Mouse (Mus musculus) fibroblast of lung, adult 2 months (primary cell): ENCODE data around the gene Smarcad1.

Experiments used
- DNase-seq: peaks from one replicate; pipeline ENCODE4 v3.0.0-alpha.2; 2011; ENCODE audit warnings: low read depth

Smarcad1 gene

GRCm38 (mm10) chr6:65114902-65115301, 72.5 kb downstream of the Smarcad1 start:
- no peak for DNase-seq

DNA sequence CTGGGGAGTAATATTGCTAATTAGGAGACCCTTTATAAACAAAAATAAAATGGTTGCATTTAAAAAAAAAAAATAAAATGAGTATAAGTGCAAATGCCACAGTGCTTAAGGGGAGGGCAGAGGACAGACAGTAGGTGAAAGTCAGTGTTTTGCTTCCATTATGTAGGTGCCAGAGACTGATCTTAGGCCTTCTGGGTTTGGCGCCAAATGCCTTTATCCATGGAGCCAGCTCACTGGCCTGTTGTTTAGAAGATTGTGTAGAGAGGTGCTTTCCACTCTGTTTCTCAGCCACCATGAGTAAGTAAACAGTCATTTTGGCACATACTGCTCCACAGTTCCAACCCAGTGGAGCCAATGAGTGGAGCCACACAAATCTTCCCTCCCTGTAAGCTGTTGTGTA, 75.2 kb downstream of the Smarcad1 start:
- no peak for DNase-seq

- peak; percentile 26 for DNase-seq
Observed at GRCm38 (mm10) chr6:65126074-65126726, 83.8 kb downstream of the Smarcad1 start.

DNA sequence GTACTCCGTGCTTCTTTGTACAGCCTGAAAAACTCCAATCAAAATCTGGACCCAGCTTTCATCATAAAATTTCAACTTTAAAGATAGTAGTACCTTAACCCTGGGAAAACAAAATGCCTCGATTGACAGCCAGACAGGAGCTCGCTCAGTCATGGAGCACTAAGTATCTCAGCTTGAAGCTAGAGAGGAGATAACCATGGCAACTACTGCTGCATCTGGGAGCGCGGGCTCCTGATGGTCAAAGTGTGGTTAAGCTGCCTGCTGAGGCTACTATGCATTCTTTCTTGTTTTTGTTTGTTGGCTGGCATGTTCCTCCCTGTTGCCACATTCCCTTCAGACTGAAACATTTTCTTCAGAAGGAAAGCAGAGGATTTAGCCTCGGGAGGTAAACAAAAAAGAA, 90.0 kb downstream of the Smarcad1 start:
- no peak for DNase-seq

- no peak for DNase-seq
Observed at GRCm38 (mm10) chr6:65137802-65138201, 95.4 kb downstream of the Smarcad1 start.

DNA sequence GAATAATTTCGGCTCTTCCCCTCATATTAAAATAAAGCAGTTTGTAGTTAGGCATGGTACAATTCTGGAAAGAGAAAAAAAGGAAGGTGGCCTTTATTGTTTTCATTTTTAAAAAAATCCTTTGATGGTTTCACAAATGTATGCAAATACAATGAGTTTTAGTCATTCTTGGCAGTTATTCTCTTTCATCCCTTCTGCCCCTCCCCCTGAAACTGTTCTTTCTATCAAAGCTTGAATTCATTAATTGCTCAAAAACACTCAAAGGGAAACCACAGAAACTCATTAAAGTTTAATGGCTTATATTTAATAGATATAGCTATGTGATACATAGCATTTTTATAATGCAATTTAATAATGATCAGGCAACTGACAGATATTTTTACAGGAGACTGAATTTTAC, 95.9 kb downstream of the Smarcad1 start:
- DNase-seq: no peak

DNA sequence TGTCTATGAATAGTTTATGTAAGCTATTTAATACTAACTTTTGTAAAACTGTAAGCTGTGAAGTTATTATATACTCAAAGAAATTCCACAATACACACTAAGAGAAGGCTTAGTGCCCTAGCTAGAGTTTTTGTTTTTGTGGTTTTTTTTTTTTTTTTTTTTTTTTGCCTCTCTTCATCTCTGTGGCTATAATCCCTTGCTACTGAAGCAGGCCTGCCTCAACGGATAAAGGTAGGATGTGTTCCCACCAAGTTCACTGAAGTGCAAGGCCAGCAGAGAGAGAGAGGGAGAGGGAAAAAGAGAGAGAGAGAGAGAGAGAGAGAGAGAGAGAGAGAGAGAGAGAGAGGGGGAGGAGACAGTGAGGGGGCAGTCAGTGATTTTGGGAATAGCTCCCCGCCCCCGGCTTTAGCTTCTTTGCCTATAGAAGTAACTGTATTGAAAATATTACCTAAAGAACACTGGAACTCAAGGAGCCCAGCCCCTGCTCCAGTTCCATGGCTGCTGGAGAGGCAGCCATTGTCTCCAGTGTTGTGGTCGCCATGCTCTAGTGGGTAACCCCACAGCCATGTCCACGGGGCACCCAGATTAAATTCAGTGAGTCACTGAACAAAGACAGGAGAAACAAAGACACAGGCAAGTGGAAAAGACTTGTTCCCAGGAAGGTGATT, 97.8 kb downstream of the Smarcad1 start:
- DNase-seq: no peak

DNA sequence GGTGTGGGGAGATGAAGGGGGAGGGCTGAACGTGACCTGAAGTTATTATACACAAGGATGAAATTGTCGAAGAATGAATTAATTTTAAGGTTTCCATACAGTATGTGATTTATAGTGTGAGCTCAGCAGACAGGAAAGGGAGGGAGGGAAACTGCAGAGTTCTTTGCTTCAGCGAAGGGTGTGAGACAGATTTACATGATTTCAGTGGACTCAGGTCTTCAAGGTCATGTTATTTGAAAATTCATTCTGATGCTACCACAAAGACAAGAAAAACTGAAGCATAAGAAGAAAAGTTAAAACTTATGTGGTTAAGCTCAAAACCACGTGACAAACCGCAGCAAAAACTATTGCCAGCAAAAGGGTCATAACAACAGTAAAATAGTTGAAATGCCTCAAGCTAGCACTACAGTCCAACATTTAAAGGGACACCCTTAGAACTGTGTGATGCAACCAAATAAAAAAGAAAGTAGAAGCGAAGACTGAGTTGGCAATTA, 98.4 kb downstream of the Smarcad1 start:
- no peak for DNase-seq

DNA sequence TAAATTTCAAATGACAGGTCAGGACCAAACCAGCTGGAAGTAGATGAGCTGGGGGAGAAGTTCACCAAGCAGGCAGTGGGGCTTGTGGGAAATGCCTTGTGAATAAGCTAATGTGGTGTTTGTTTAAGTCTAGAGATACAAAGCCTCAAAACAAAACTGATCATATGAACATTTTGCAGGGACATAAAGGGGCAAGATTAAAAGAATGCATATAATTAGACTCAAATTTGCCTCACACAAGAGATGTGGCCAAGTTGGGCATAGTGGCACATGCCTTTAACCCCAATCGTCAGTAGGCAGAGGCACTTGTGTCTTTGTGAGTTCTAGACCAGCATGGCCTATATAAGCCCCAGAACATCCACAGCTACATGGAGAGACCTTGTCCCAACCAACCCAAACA, 99.9 kb downstream of the Smarcad1 start:
- no peak for DNase-seq

GRCm38 (mm10) chr6:65144621-65145205, 102.3 kb downstream of the Smarcad1 start, which contains the start of gene Hpgds:
Gene Hpgds (minus strand): TSS chr6:65144908.
- no peak for DNase-seq

GRCm38 (mm10) chr6:65146363-65146762, 104.0 kb downstream of the Smarcad1 start:
- no peak for DNase-seq

DNA sequence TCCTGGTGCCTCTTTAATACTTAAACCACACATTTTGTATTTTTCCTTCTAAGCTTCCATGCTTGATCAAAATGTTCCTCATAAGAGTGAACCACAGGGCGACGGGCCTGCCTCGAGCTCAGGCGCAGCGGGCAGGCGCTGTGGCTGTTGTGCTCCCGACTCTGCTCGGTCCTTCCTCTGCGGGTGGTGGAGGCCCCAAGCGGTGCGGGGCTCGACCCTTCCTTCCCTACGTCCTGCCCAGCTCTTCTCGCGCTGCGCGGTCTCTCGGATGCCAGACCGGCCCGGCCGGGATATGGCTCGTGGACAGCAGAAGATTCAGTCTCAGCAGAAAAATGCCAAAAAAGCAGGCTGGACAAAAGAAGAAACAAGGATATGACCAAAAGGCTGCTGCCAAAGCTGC, 108.3 kb downstream of the Smarcad1 start:
- no peak for DNase-seq

- no peak for DNase-seq
Observed at GRCm38 (mm10) chr6:65153570-65153969, 111.2 kb downstream of the Smarcad1 start.

DNA sequence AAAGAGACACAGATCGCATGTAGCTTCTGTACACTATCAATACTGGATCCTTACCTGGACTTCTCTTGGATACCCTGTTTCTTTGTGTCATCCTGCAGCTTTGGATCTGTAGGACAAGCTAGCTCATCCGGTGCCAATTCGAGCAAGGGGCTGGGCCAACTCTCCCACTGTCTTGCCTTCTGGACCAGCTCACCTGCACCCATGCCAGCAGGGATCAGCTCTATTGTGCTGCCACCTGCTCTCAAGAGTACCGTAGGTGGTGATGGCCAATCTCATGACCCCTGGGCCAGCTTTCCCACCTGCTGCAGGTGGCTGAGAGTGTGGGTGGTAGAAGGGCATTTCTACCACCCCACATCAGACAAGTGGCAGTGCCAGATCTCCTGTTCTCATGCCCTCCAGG, 114.7 kb downstream of the Smarcad1 start:
- no peak for DNase-seq

DNA sequence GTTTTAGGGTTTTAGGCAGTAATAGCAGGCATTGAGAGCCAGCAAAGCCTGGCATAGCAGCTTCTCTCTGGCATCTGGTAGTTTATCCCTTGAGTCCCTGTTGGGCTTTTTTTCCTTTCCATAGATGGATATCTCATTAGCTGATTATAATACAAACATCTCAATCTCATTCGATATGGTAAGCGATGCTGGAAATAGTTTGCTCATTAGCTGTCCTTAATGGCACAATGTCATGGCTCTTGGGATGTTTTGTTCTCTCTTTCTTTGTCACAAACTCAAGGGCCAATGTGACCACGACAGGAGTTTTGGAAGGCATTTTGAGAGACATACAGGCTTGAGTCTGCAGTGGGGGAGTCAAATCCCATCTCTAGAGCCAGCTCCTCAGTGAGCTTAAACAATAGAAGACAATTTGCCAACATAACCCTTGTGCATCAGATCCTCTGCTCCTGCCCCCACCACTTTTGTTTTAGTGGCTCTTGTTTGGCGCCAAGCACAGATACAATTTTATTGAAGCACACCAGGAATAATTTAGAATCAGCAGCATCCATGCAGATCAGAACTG, 117.1 kb downstream of the Smarcad1 start:
- no peak for DNase-seq

DNA sequence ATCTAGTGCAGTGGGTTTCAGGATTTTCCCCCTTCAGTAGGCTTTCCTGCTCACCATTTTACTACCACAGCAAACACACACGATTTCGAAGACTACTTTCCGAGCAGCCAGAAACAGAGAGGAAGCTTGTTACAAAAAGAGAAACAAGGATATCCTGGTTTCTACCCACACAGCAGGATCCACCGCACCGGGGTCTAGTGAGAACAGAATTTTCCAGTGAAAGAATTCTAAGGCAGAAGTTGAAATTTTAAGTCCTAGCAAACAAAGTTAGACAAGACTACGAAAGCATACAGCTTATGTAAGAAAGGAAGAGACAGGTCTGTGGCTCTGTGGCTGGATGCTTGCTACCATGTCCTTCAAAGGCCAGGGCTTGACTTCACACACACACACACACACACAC, 121.8 kb downstream of the Smarcad1 start:
- DNase-seq: no peak

DNA sequence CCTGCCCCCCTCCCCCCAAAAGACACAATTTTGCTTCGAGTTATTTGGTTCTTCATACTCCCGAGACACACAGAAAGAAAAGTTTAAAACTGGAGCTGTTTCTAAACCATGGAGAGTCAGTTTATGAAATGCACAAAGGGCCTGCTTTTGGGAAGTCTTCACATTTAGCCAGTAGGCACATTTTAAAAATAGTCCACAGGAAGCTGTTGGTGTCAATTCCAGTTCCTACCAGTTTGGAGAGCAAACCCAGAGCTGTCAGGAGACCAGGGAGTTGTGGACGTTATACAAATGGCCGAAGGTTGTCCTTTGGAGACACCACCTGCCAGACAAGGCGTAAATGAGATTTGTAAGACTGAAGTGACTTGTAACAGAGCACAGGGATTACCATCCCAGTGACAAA, 122.6 kb downstream of the Smarcad1 start:
- no peak for DNase-seq
